Mouse (Mus musculus) limb, embryonic 14.5 days (tissue): ENCODE results near the gene Syde1. TPM values are rescaled to one million over a fixed set of nuclear protein-coding genes. Genes with fewer than 3 reads are reported as not detected.

Source experiments
- ATAC-seq: fragments of 200-750 bp; cut with Nextera tagmentation; 2 replicates; pipeline ENCODE4 v1.8.0; 2017; ENCODE audit warnings: low read depth, moderate number of reproducible peaks, moderate TSS enrichment; ENCODE audit not compliant: low FRiP score
- DNase-seq: peaks from one replicate; pipeline ENCODE4 v3.0.0-alpha.2; 2015; ENCODE audit warnings: low spot score
- H3K27ac ChIP-seq: fragments of 300-500 bp; sonication (generic); replicated peaks from 2 replicates; pipeline ENCODE4 v1.5.1; 2014; ENCODE audit warnings: low read depth, mild to moderate bottlenecking, low read length, moderate library complexity, mixed read lengths
- H3K27me3 ChIP-seq: fragments of 300-500 bp; sonication (generic); 2 replicates; pipeline ENCODE4 v1.6.1; 2014; ENCODE audit warnings: low read length, mixed read lengths; ENCODE audit not compliant: control insufficient read depth, insufficient read depth
- H3K36me3 ChIP-seq: fragments of 300-500 bp; sonication (generic); 2 replicates; pipeline ENCODE4 v1.6.1; 2014; ENCODE audit warnings: mild to moderate bottlenecking, low read length, moderate library complexity, mixed read lengths; ENCODE audit not compliant: control insufficient read depth, insufficient read depth
- H3K4me1 ChIP-seq: fragments of 300-500 bp; sonication (generic); 2 replicates; pipeline ENCODE4 v1.6.1; 2014; ENCODE audit warnings: antibody characterized with exemption, low read length, mixed read lengths; ENCODE audit not compliant: control insufficient read depth, insufficient read depth
- H3K4me2 ChIP-seq: fragments of 300-500 bp; sonication (generic); replicated peaks from 2 replicates; pipeline ENCODE4 v1.6.1; 2014; ENCODE audit warnings: low read depth, mild to moderate bottlenecking, low read length, moderate library complexity; ENCODE audit not compliant: severe bottlenecking
- H3K4me3 ChIP-seq: fragments of 300-500 bp; sonication (generic); replicated peaks from 2 replicates; pipeline ENCODE4 v1.5.1; 2014; ENCODE audit warnings: low read length
- H3K9ac ChIP-seq: fragments of 300-500 bp; sonication (generic); 2 replicates; pipeline ENCODE4 v1.6.1; 2014; ENCODE audit warnings: mild to moderate bottlenecking, low read depth, low read length, moderate library complexity; ENCODE audit not compliant: severe bottlenecking
- H3K9me3 ChIP-seq: fragments of 300-500 bp; sonication (generic); 2 replicates; pipeline ENCODE4 v1.6.1; 2016; ENCODE audit warnings: low read length; ENCODE audit not compliant: control insufficient read depth
- POLR2A ChIP-seq: fragments of 200-500 bp; IDR thresholded peaks from 2 replicates; pipeline ENCODE4 v1.8.0; 2012; ENCODE audit warnings: inconsistent platforms, mild to moderate bottlenecking, moderate library complexity, borderline replicate concordance; ENCODE audit not compliant: insufficient read depth, insufficient read length; ENCODE audit errors: extremely low read depth
- WGBS: fragments of 180-500 bp; shearing (Covaris S2); extraction: QIAGEN DNeasy Blood & Tissue Kit; methylation state at CpG from one replicate; pipeline ENCODE4 v1.1.7; 2014; 5-methylcytosine and 5-hydroxymethylcytosine counted together
- polyA plus RNA-seq, 2 experiments: library from polyadenylated mRNA; depleted of rRNA in 1 of 2; stranded (reverse) in 1 of 2; unstranded in 1 of 2; fragments of >200 nt; fragmentation: Nextera tagmentation in 1 of 2; extraction: Ambion mirVana in 1 of 2; gene quantifications; 2 replicates each; pipeline versions ENCODE4 v1.2.1 to v1.2.3; 2012 to 2014

The Syde1 gene
- polyA plus RNA-seq, 2 experiments = 24.4 to 49.2 TPM

DNA sequence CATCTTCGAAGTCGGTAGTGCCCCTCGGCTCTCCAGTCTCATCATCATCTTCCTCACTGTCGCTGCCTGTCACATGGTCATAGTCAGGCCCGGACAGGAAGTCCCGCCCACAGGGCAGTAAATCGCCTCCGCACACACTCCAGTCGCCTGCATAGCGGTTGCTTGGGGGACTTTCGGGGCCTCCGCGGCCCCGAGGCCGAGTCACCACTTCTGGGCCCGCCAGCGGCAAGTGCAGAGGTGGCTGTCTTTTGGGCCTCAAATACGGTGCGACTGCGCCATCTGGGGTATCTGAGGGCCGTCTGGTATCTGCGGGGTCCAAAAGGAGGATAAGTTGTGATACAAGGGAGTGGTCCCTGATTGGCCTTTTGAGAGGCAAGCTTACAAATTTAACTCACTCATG lies 6.2 kb downstream of the Syde1 start:
- WGBS = 80% methylated on average over 22 of the region's 22 CpGs
- H3K27ac ChIP-seq = no peak overlapping the region
- no peak overlapping the region for H3K9ac ChIP-seq
- no peak for ATAC-seq
- peaks cover 74% of the 10 kb centered on the region for H3K36me3 ChIP-seq
- no peak for TF ChIP-seq POLR2A
- no peak overlapping the region for H3K4me2 ChIP-seq
- H3K9me3 ChIP-seq = no peaks in the 10 kb centered on the region
- H3K4me1 ChIP-seq = peaks cover 6% of the 10 kb centered on the region
- no peaks in the 10 kb centered on the region for H3K27me3 ChIP-seq
- H3K4me3 ChIP-seq = no peak overlapping the region
- DNase-seq = no peak

DNA sequence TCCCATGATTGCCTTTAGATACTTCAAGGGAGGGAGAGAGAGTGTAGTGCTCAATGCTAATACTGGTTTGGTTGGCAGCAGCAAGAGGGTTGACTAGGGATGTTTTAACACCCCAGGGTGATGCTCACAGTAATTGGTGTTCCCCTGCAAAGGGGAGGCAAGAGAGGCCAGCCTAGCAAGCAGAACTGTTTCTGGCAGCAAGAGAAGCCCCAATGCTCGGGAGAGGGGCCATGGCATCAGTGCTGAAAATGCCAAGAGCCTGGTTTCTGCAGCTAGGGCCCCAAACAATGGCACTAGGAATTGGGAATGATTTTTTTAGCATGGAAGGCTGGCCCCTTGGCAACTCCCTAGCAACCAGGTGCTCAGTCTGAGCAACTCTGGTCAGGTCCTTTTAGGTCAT lies 6.8 kb downstream of the Syde1 start:
- no peak for TF ChIP-seq POLR2A
- peaks cover under 1% of the 10 kb centered on the region; the same call in 1 of the 2 replicates for H3K4me1 ChIP-seq
- ATAC-seq (no peak), DNase-seq (no peak)
- H3K9ac ChIP-seq = no peak overlapping the region
- peaks cover 79% of the 10 kb centered on the region for H3K36me3 ChIP-seq
- no peak overlapping the region for H3K4me2 ChIP-seq
- no peaks in the 10 kb centered on the region for H3K9me3 ChIP-seq
- H3K27ac ChIP-seq = no peak overlapping the region
- H3K27me3 ChIP-seq = no peaks in the 10 kb centered on the region
- 67% methylated on average over 1 of the region's 1 CpGs for WGBS
- no peak overlapping the region for H3K4me3 ChIP-seq

GRCm38 (mm10) chr10:78583939-78584338 lies 7.8 kb downstream of the Syde1 start:
- no peak for DNase-seq
- H3K36me3 ChIP-seq = peaks cover 79% of the 10 kb centered on the region

GRCm38 (mm10) chr10:78583347-78583746 lies 8.4 kb downstream of the Syde1 start:
- DNase-seq (no peak), ATAC-seq (0 out of 2 replicates have a peak, but pooled peaks have one; percentile 27)
- no peak overlapping the region for H3K4me3 ChIP-seq
- WGBS = 71% methylated on average over 8 of the region's 9 CpGs
- H3K4me1 ChIP-seq = no peaks in the 10 kb centered on the region
- no peak overlapping the region for H3K9ac ChIP-seq
- TF ChIP-seq POLR2A = no peak
- H3K36me3 ChIP-seq = peaks cover 79% of the 10 kb centered on the region
- H3K4me2 ChIP-seq = no peak overlapping the region
- H3K27ac ChIP-seq = no peak overlapping the region
- no peaks in the 10 kb centered on the region for H3K9me3 ChIP-seq
- H3K27me3 ChIP-seq = no peaks in the 10 kb centered on the region

More at GRCm38 (mm10) chr10:78583939-78584338, 7.8 kb downstream of the Syde1 start:
- no peak for ATAC-seq
- Histone ChIP-seq H3K27me3 (no peaks in the 10 kb centered on the region), H3K4me3 (no peak overlapping the region), H3K4me1 (no peaks in the 10 kb centered on the region), H3K9me3 (no peaks in the 10 kb centered on the region), H3K27ac (no peak overlapping the region), H3K9ac (no peak overlapping the region), H3K4me2 (no peak overlapping the region)
- TF ChIP-seq POLR2A = no peak
- WGBS = 72% methylated on average over 3 of the region's 3 CpGs

- no peak for TF ChIP-seq POLR2A
- WGBS = 95% methylated on average over 7 of the region's 7 CpGs
- Histone ChIP-seq H3K9ac (no peak overlapping the region), H3K4me3 (no peak overlapping the region), H3K9me3 (no peaks in the 10 kb centered on the region), H3K27ac (no peak overlapping the region), H3K4me1 (no peaks in the 10 kb centered on the region), H3K27me3 (no peaks in the 10 kb centered on the region), H3K4me2 (no peak overlapping the region), H3K36me3 (peaks cover 72% of the 10 kb centered on the region)
- DNase-seq (no peak), ATAC-seq (no peak)
Measured at GRCm38 (mm10) chr10:78581121-78581520, 10.6 kb downstream of the Syde1 start.

DNA sequence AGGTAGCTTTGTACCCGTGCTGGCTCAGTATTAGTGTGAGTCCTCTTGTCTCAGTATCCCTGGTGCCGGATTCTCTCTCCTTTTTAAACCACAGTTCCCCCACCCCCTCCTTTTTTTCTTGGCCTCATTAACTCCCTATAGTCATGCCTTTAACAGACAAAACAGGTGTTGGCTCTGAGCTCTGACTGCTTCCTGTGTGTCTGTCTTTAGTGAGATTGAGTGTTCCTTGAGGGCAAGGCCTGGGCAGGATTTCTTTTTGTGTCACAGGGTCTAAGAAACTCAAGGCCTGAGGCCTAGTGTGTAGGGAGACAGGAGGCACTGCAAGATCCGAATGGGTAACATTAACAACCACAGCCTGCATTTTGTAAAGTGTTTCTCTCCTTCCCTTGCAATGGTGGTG lies 13.6 kb downstream of the Syde1 start:
- no peak overlapping the region for H3K27ac ChIP-seq
- DNase-seq = no peak
- H3K36me3 ChIP-seq = peaks cover 43% of the 10 kb centered on the region
- H3K4me1 ChIP-seq = peaks cover 3% of the 10 kb centered on the region; the same call in 1 of the 2 replicates
- H3K9ac ChIP-seq = no peak overlapping the region
- no peak overlapping the region for H3K4me2 ChIP-seq
- H3K27me3 ChIP-seq = no peaks in the 10 kb centered on the region
- no peaks in the 10 kb centered on the region for H3K9me3 ChIP-seq
- no peak for TF ChIP-seq POLR2A
- no peak overlapping the region for H3K4me3 ChIP-seq
- ATAC-seq = no peak
- WGBS = 63% methylated on average over 3 of the region's 3 CpGs
